Mouse (Mus musculus) liver, embryonic 16.5 days (tissue): ENCODE data around the gene Met. TPM values are rescaled to one million over a fixed set of nuclear protein-coding genes. Genes with fewer than 3 reads are reported as not detected.

Source experiments
- polyA plus RNA-seq: library from polyadenylated mRNA; unstranded; fragments of >200 nt; fragmentation: Nextera tagmentation; extraction: Ambion mirVana; gene quantifications from 2 replicates; pipeline ENCODE4 v1.2.1, GENCODE M21; 2015

The Met gene
- polyA plus RNA-seq, 1 experiment from 2014 or later, result 6.9 TPM

Other genes with a start within 250 kb of the Met start
- 3.0 and 3.3 TPM in 2 replicates for gene Cav2, start 182.6 kb upstream of the Met start, polyA plus RNA-seq
- gene Cav1, start 157.5 kb upstream of the Met start, polyA plus RNA-seq, result 5.4 and 8.1 TPM in 2 replicates
- gene Capza2, start 172.4 kb downstream of the Met start, polyA plus RNA-seq, result 80.9 and 88.3 TPM in 2 replicates
- 8.7 and 9.3 TPM in 2 replicates for gene St7, start 229.1 kb downstream of the Met start, polyA plus RNA-seq